Mouse (Mus musculus) 3134 (cell line): ENCODE results near the gene Cd37.
"Not testable (repeated sequence)": the region's sequence is repeated elsewhere in the genome, so short reads cannot be mapped to it uniquely, and the experiment has no call there.

Source experiments
- DNase-seq: peaks from one replicate; pipeline ENCODE4 v3.0.0-alpha.2; 2011; ENCODE audit warnings: low spot score; ENCODE audit not compliant: insufficient read length; ENCODE audit errors: extremely low read depth

Cd37 gene

DNA sequence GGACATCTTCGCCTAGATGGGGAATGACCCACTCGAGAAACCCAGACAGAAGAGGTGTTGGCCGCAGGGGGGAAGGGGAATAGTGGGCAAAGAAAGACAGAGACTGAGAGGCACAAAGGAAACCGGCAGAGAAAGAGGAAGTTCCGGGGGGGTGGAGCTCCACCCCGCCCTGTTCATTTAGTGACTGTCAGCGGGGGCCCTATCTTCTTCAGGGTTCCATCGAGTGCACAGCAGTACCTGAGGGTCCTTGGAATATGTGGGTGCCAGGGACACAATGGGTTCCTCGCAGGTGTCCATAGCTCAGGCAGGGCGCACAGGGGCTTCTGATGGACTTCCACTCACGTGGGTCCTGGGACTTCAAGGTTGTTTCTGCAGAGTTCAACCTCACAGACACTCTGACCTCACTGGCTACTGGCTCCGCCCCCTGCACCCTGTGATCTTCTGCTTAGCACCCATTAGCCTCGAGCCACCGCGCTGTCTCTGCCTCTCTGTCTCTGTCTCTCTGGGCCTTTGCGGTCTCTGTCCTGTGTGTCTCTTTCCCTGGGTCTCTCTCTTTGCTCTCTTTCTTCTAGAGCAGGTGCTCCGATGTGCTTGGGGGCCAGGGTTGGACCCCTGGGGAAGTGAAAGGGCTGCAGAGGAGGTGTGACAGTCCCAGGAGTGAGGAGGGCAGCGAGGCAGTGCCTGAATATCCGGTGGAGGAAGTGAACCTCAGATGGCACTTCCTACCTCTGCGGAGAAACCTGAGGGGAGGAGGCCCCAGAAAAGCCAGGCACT lies at the start of gene Cd37:
TSS of gene Cd37 (minus strand) at position 393 of the 774 bp plus-strand sequence.
- DNase-seq: no peak

DNA sequence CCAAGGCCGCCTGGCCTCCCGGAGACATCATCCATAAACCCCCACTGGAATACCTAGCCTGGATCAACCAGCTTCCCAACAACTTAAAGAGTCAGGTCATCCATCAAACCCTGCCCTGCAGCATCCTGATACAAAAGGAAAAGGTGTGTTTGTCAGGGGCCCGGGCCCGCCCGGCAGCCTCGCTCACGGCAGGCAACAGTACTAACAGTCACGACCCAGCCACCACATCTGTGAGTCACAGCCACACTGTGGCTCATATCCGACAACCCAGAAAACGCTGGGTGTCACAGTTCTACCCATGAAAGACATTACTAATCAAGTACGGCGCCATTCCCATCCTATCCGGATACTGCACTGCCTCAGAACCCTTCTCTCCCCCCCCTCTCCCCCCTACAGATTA lies 47.6 kb upstream of the Cd37 start:
- DNase-seq: peak; percentile 54

DNA sequence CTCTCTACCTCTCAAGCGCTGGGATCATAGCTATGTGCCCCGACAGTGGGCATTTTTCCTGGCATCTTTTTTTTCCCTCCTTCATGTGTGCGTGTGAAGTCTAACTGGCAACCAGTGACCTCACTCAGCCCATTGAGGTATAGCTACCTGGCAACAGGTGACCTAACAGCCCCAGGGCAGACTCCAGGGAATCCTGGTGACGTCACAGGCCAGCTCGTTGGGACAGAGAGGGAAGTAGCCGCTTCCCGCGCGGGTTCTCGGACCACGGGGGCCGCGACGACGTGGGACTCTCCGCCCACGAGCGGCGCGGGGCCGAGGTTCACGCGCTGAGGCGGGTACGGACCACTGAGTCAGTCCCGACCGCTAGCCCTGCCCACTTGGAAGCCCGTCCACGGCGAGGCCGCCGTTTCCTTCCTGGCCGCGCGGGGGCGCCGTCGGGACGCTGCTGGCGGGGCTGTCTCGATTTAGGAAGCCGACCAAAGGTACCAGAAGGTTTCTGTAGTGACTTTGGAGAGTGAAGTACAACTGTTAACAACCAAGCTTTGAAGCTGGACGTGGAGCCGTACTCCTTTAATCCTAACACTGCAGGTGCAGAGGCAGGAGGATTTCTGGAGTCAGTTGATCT lies 38.3 kb upstream of the Cd37 start, which contains the start of gene Slc6a21:
TSS of gene Slc6a21 (plus strand) at position 378 of the 625 bp plus-strand sequence.
- DNase-seq: peak; percentile 83

DNA sequence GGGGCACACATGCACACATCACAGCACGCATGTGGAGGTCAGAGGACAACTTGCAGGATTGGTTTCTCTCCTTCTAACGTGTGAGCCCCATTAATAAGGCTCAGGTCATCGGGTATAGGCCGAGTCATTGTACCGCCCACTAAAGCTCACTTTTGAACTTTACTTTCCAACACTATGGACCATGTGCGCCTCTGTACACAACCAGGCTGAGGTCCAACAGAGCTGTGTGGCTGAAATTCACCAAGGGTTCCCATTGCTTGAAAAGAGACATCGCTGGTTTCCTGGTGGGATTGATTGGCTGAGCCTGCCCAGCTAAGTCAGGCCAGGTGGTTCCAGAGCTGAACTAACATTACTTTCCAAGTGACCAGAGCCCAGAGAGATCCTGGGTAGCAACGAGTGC lies 34.8 kb upstream of the Cd37 start:
- DNase-seq: no peak

DNA sequence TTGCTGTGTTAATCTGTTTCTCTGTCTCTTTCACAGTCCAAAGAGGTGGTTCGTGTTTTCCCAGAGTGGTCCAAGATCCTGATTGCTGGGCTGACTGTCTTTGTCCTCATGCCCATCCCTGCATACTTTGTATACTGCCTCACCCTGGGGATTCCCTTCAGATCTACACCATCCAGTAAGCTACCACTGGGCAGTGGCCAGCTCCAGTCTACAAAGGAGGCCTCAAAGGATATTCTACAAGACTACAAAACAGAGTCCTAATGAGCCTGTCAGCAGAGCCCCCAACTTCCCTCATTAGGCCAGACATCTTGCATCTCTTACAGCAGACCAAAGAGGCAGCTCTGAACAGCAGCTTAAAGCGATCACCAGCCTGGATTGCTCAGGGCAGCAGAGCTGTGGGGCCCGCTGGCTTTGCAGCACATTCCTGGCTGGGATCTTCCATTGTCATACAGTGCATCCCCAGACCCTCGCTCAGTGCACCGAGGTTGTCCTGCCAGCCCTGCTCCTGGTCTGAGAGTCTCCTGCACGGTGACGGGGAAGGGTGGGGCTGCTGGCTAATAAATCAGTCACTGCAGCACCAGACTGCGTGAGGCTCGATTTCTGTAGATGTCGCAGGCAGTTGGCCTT lies 34.0 kb upstream of the Cd37 start:
- DNase-seq: no peak

GRCm38 (mm10) chr7:45265518-45265917 lies 26.6 kb upstream of the Cd37 start:
- no peak for DNase-seq

GRCm38 (mm10) chr7:45264348-45264747 lies 25.4 kb upstream of the Cd37 start:
- DNase-seq: no peak

GRCm38 (mm10) chr7:45263006-45263607 lies 24.2 kb upstream of the Cd37 start:
- no peak for DNase-seq

GRCm38 (mm10) chr7:45262266-45262665 lies 23.4 kb upstream of the Cd37 start:
- DNase-seq: no peak

GRCm38 (mm10) chr7:45259281-45259680 lies 20.4 kb upstream of the Cd37 start:
- DNase-seq: no peak

DNA sequence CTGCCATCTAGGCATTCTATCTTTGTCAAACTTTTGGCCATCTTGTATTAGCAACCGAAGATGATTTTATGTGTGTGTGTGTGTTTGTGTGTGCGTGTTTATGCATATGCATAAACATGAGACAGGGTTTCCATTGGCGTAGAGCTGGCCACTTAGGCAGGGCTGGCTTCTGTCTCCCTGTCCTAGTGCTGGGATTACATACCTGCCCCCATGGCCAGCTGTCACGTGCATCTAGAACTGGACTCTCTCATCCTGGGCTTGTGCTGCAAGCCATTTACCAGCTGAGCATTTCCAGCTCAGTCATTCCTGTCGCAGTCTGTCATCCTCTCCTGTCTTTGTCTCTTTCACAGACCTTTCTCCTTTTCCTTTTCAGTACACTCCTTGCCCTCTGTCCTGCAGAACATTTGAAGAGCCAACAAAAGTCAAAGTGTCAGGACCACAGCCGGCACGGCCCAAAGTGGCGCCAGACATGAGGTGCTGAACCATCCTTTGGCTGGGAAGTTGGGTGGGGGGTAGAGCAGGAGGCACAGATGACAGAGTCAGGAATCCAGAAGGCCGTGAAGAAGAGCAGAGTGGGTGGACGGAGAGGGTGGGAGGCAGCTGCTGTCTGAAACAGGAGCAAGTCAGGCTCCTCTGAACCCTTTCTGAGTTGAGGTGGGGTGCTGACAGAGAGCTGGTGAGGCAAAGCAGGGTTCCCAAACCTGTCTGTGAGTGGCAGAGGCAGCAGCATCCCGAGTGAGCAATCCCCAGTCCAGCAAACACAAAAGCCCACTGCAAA lies 18.3 kb upstream of the Cd37 start:
- DNase-seq: no peak

GRCm38 (mm10) chr7:45255822-45256221 lies 16.9 kb upstream of the Cd37 start:
- DNase-seq: not testable (repeated sequence)

GRCm38 (mm10) chr7:45253806-45254205 lies 14.9 kb upstream of the Cd37 start:
- DNase-seq: no peak

DNA sequence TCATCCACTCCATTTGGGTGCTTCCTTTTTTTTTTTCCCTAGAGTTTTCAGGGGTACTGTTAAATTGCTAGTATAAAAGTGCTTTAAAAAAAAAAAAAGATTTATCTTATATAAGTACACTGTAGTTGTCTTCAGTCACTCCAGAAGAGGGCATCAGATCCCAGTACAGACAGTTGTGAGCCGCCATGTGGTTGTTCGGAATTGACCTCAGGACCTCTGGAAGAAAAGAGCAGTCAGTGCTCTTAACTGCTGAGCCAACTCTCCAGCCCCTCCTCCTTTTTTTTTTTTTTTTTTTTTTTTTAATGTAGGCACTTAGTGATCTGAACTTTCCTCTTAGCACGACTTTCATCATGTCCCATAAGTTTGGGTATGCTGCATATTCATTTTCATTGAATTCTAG lies 8.8 kb upstream of the Cd37 start:
- DNase-seq: no peak

- DNase-seq: no peak
Measured at GRCm38 (mm10) chr7:45241389-45241749, 2.5 kb upstream of the Cd37 start.

- DNase-seq: no peak
Measured at GRCm38 (mm10) chr7:45240633-45241388, 1.9 kb upstream of the Cd37 start, which contains the start of gene Slc6a16. Gene Slc6a16 (plus strand): TSS chr7:45241085.

DNA sequence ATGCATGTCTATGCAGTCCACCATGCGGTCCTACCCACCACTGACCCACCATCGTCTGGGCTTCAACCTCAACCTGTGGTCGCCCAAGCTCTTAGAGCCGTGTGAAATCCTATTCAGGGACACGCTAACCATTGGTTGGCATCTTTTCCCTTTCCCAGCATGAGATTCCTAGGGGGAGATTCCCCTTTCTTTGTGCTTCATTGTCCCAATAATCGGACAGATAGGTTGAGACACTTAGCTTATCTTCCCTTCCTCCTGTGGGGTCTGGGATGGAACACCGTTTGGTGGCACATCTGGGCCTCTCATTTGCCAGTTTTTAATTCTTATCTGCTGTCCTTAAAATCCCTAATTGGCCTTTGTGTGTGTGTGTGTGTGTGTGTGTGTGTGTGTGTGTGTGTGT lies 1.2 kb upstream of the Cd37 start:
- DNase-seq: no peak

DNA sequence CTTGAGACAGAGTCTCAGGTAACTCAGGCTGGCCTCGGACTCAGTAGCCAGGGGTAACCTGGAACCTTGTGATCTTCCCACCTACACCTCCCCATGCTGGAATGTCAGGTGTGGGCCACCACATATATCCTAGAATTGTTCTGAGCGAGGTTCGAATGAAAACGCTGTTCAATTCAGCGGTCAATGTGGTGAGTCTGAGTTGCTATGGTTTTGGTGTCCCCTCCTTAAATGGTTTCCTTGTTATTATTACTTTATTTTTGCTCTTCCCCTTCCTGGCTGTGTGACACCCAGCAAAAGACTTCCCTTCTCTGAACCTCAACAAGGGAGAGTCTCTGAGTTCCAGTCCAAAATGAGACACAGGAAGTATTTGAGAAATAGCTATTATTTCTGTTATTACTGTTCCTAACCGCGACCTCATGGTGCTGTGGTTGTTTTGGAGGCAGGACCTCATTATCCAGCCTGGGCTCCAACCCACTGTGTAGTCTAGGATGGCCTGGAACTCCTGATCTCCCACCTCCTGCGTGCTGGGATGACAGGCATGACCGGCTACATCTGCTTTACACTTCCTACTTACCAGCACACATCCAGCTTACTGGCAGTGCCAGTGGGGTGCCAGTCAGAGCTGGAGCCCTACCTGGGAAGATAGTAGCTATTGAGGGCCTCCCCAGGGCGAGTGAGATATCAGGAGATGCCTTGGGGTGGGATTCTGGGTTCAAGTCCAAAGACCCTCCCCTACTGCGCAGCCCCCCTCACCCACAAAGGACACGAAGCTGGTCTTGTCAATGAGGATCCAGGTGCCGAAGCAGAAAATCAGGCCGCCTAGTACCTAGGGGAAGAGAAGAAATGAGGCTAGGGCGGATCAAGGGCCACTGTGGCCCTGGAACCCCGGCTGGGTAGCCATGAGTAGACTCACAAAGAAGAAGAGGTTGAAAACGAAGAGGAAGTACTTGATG lies 892 bp downstream of the Cd37 start:
- no peak for DNase-seq

GRCm38 (mm10) chr7:45235656-45236180 lies 3.2 kb downstream of the Cd37 start:
- no peak for DNase-seq
